In genomic region chr3:108722036-108722872, GRCm38 (mm10) we compare ENCODE assay signal across 8 mouse cellular contexts. TPM values are rescaled to one million over a fixed set of nuclear protein-coding genes. Genes with fewer than 3 reads are reported as not detected.
DNase-seq lines count a peak whose midpoint lies in the region; ATAC-seq lines count a peak whose summit lies in the region.

TSS of gene Gpsm2 (minus strand) at chr3:108722309.

- no peaks in the 10 kb centered on the region for H3K9me3 ChIP-seq in embryonic facial prominence, embryonic 14.5 days (ENCODE audit: control insufficient read depth, low read length)
- no peaks in the 10 kb centered on the region for H3K9me3 ChIP-seq in kidney, embryonic 14.5 days (ENCODE audit: control insufficient read depth, low read length)
- H3K9me3 ChIP-seq in limb, embryonic 15.5 days: no peaks in the 10 kb centered on the region

- no peaks in the 10 kb centered on the region for H3K27me3 ChIP-seq in embryonic facial prominence, embryonic 14.5 days (replicated peaks; ENCODE audit: control insufficient read depth, insufficient read depth, low read length)
- no peaks in the 10 kb centered on the region for H3K27me3 ChIP-seq in kidney, embryonic 14.5 days (ENCODE audit: control insufficient read depth, insufficient read depth, low read length)
- no peaks in the 10 kb centered on the region for H3K27me3 ChIP-seq in limb, embryonic 15.5 days

- 3% methylated on average over 25 of the region's 53 CpGs for WGBS in embryonic facial prominence, embryonic 14.5 days
- 5% methylated on average over 52 of the region's 53 CpGs for WGBS in kidney, embryonic 14.5 days
- WGBS in limb, embryonic 15.5 days: 1% methylated on average over 48 of the region's 53 CpGs

- peak within 1 kb of the TSS; percentile 80 for H3K4me3 ChIP-seq in embryonic facial prominence, embryonic 14.5 days (ENCODE audit: low read depth, low read length)
- H3K4me3 ChIP-seq in kidney, embryonic 14.5 days (ENCODE audit: low read length): peak within 1 kb of the TSS; percentile 83
- peak within 1 kb of the TSS; percentile 66 for H3K4me3 ChIP-seq in limb, embryonic 15.5 days

- peak; percentile 97 for DNase-seq in 3T3-L1 (ENCODE audit: low read depth, low spot score)
- DNase-seq in adrenal gland, postnatal 4 days (ENCODE audit: low spot score in 2 of 2): peak; percentile 84 to 95
- DNase-seq in embryonic facial prominence, embryonic 14.5 days (ENCODE audit: low spot score): peak; percentile 99
- DNase-seq in heart, adult 9 months (ENCODE audit: low spot score in 2 of 2): peak; percentile 94 to 95
- peak; percentile 72 to 83 for DNase-seq in monocyte, adult 2 months (ENCODE audit: low read depth in 1 of 2, low spot score in 2 of 2)
- DNase-seq in spleen, postnatal 36 days (ENCODE audit: low spot score in 2 of 2): peak; percentile 89 to 93

- peaks cover 26% of the 10 kb centered on the region for H3K4me1 ChIP-seq in embryonic facial prominence, embryonic 14.5 days (ENCODE audit: control insufficient read depth, insufficient read depth, low read length)
- peaks cover 11% of the 10 kb centered on the region; the same call in 1 of the 2 replicates for H3K4me1 ChIP-seq in kidney, embryonic 14.5 days (ENCODE audit: control insufficient read depth, insufficient read depth, low read length)
- H3K4me1 ChIP-seq in limb, embryonic 15.5 days: peaks cover 21% of the 10 kb centered on the region

- H3K9ac ChIP-seq in embryonic facial prominence, embryonic 14.5 days (ENCODE audit: low read depth, low read length): peak within 1 kb of the TSS; percentile 91
- peak within 1 kb of the TSS; percentile 91 for H3K9ac ChIP-seq in kidney, embryonic 14.5 days (ENCODE audit: low read depth, low read length)
- peak within 1 kb of the TSS; percentile 61 for H3K9ac ChIP-seq in limb, embryonic 15.5 days

- peak within 1 kb of the TSS; percentile 91 for H3K27ac ChIP-seq in embryonic facial prominence, embryonic 14.5 days (replicated peaks; ENCODE audit: low read depth, low read length)
- peak within 1 kb of the TSS; percentile 90 for H3K27ac ChIP-seq in kidney, embryonic 14.5 days (ENCODE audit: low read depth, low read length)
- peak within 1 kb of the TSS; percentile 97 for H3K27ac ChIP-seq in limb, embryonic 15.5 days

- H3K36me3 ChIP-seq in embryonic facial prominence, embryonic 14.5 days (ENCODE audit: control insufficient read depth, insufficient read depth, low read length): no peaks in the 10 kb centered on the region
- H3K36me3 ChIP-seq in kidney, embryonic 14.5 days (ENCODE audit: control insufficient read depth, insufficient read depth, low read length): no peaks in the 10 kb centered on the region
- no peaks in the 10 kb centered on the region for H3K36me3 ChIP-seq in limb, embryonic 15.5 days

- peak within 1 kb of the TSS; percentile 78 for H3K4me2 ChIP-seq in embryonic facial prominence, embryonic 14.5 days (ENCODE audit: low read depth, low read length)
- H3K4me2 ChIP-seq in kidney, embryonic 14.5 days (replicated peaks; ENCODE audit: low read depth, low read length): peak within 1 kb of the TSS; percentile 57
- peak within 1 kb of the TSS; percentile 50 for H3K4me2 ChIP-seq in limb, embryonic 15.5 days

- ATAC-seq in embryonic facial prominence, embryonic 14.5 days (ENCODE audit: low read depth): peak; percentile 98
- peak; percentile 99 for ATAC-seq in kidney, embryonic 14.5 days (ENCODE audit: low FRiP score, low TSS enrichment)
- peak; percentile 97 for ATAC-seq in limb, embryonic 15.5 days (ENCODE audit: insufficient number of reproducible peaks, low FRiP score, low TSS enrichment, low read depth)

RNA-seq across cellular contexts. Expression of gene Gpsm2, which starts in this region (rescaled TPM):
- total RNA-seq in adrenal gland, postnatal 4 days (2021): 10 to 100 TPM; 18.4 to 24.6 TPM
- polyA plus RNA-seq in embryonic facial prominence, embryonic 14.5 days (2014; fragmentation: Nextera tagmentation; extraction: Ambion mirVana): 69.5 and 85.1 TPM in 2 replicates
- polyA plus RNA-seq in kidney, embryonic 14.5 days (2014; fragmentation: Nextera tagmentation; extraction: Ambion mirVana): 25.3 and 52.4 TPM in 2 replicates
- polyA plus RNA-seq in limb, embryonic 15.5 days (2015; fragmentation: Nextera tagmentation; extraction: Ambion mirVana): 95.9 and 103 TPM in 2 replicates

Comparison
In these comparisons a context has a peak if more than half of its experiments do, and no peak if none do; other contexts are left out.
1. Peak in every context shown above with its lines: DNase-seq, ATAC-seq, H3K4me3 ChIP-seq and H3K27ac ChIP-seq.